Mouse (Mus musculus) cerebellum, adult (tissue): ENCODE measurements at regions not wholly inside any gene's neighbourhood (a gene's known extent, or its start where the extent isn't known, plus 50 kb on each side); places are given as distances from the start of the nearest gene placed in this dataset.

Experiments used
- ATAC-seq: cut with Nextera tagmentation; 2 replicates; pipeline ENCODE4 v1.9.2; 2017; ENCODE audit warnings: mild to moderate bottlenecking, moderate library complexity, mixed read lengths; ENCODE audit not compliant: insufficient number of reproducible peaks, low FRiP score, low TSS enrichment

GRCm38 (mm10) chr12:10016710-10017581, 352.8 kb upstream of the Nt5c1b start:
- no peak for ATAC-seq

- ATAC-seq: no peak
Measured at GRCm38 (mm10) chr12:10035479-10035878, 334.3 kb upstream of the Nt5c1b start.

GRCm38 (mm10) chr12:10062006-10062514, 307.7 kb upstream of the Nt5c1b start:
- ATAC-seq: no peak

GRCm38 (mm10) chr12:10078341-10078740, 291.4 kb upstream of the Nt5c1b start:
- ATAC-seq: no peak

GRCm38 (mm10) chr12:10079482-10079881, 290.3 kb upstream of the Nt5c1b start:
- ATAC-seq: no peak

GRCm38 (mm10) chr12:10112874-10113453, 256.8 kb upstream of the Nt5c1b start:
- ATAC-seq: no peak

- no peak for ATAC-seq
Measured at GRCm38 (mm10) chr12:10122102-10122501, 247.7 kb upstream of the Nt5c1b start.

GRCm38 (mm10) chr12:10127995-10128573, 241.7 kb upstream of the Nt5c1b start:
- ATAC-seq: no peak

GRCm38 (mm10) chr12:10134141-10134540, 235.6 kb upstream of the Nt5c1b start:
- no peak for ATAC-seq

GRCm38 (mm10) chr12:10135915-10136314, 233.9 kb upstream of the Nt5c1b start:
- no peak for ATAC-seq

- ATAC-seq: no peak
Measured at GRCm38 (mm10) chr12:10140131-10140530, 229.6 kb upstream of the Nt5c1b start.

- ATAC-seq: no peak
Measured at GRCm38 (mm10) chr12:10160837-10161236, 208.9 kb upstream of the Nt5c1b start.

- ATAC-seq: no peak
Measured at GRCm38 (mm10) chr12:10168042-10168441, 201.7 kb upstream of the Nt5c1b start.

- ATAC-seq: no peak
Measured at GRCm38 (mm10) chr12:10168581-10168980, 201.2 kb upstream of the Nt5c1b start.

- ATAC-seq: no peak
Measured at GRCm38 (mm10) chr12:10178718-10179117, 191.1 kb upstream of the Nt5c1b start.

- no peak; the same call in 1 of the 2 replicates for ATAC-seq
Measured at GRCm38 (mm10) chr12:10179147-10179814, 190.5 kb upstream of the Nt5c1b start.

GRCm38 (mm10) chr12:10179815-10180468, 189.8 kb upstream of the Nt5c1b start:
- no peak for ATAC-seq

- ATAC-seq: no peak
Measured at GRCm38 (mm10) chr12:10182589-10182988, 187.2 kb upstream of the Nt5c1b start.

GRCm38 (mm10) chr12:10186576-10186975, 183.2 kb upstream of the Nt5c1b start:
- no peak for ATAC-seq

GRCm38 (mm10) chr12:10189746-10190145, 180.0 kb upstream of the Nt5c1b start:
- no peak for ATAC-seq
